Mouse (Mus musculus): ENCODE measurements at regions not wholly inside any gene's neighbourhood (a gene's known extent, or its start where the extent isn't known, plus 50 kb on each side); places are given as distances from the start of the nearest gene placed in this dataset.
"Not testable (repeated sequence)": the region's sequence is repeated elsewhere in the genome, so short reads cannot be mapped to it uniquely, and the experiment has no call there.

DNA sequence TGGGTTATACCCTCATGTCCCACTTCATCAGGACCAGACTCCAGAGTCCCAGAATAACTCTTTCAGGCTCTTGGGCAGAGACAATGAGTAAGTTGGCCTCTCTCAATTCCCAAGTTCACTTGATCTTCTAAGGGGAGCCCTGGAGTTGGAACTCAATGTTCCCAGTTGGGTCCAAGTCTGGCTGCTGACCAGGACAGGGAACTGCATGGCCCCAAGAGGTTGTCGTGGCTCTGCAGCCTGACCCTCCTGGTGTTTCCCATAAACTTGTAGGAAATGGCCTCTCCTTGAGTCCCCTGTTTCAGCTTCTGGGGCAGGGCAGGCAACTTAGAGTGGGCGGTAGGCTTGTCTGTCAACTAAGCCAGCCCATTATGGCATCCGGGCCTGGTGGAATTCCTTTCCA, 286.2 kb downstream of the Cyp26b1 start:
- ATAC-seq (replicated peaks; ENCODE audit: low FRiP score, low read depth): no peak
- H3K4me2 ChIP-seq (ENCODE audit: low read length): no peak overlapping the region
- H3K9ac ChIP-seq (ENCODE audit: low read depth, low read length): no peak overlapping the region
- no peaks in the 10 kb centered on the region; the same call in 1 of the 2 replicates for H3K4me1 ChIP-seq (replicated peaks; ENCODE audit: insufficient read depth, low read length)
- H3K36me3 ChIP-seq (ENCODE audit: insufficient read depth, low read length): no peaks in the 10 kb centered on the region
- no peak for TF ChIP-seq CTCF (IDR thresholded peaks at IDR 0.05; ENCODE audit: low read depth)
- no peak overlapping the region for H3K27ac ChIP-seq
- no peak for DNase-seq (ENCODE audit: low spot score)
- WGBS: 84% methylated on average over 3 of the region's 3 CpGs
- H3K27me3 ChIP-seq (ENCODE audit: insufficient read depth, low read length): no peaks in the 10 kb centered on the region
- H3K4me3 ChIP-seq (replicated peaks; ENCODE audit: low read depth, low read length): no peak overlapping the region
- H3K9me3 ChIP-seq (replicated peaks; ENCODE audit: low read length): no peaks in the 10 kb centered on the region

DNA sequence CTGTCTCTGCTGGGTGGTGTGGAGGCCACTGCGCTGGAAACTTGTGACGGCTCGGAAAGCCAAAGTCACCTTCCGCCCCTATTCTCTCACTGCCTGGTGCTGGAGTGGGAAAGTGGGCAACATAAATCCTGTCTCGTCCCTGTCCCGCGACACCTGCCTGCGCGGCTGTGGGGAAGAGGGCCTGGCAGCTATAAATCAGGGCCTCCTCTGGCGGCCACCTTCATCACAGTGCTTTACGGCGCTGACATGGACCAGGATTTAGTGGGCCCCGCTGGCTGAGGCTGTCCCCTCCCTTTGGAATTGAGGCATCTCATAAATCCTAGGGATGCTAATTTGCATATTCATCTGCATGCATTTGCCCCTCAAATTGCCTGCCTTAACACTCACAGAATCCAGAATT, 287.1 kb downstream of the Cyp26b1 start:
- no peaks in the 10 kb centered on the region for H3K27me3 ChIP-seq (ENCODE audit: insufficient read depth, low read length)
- TF ChIP-seq CTCF (IDR thresholded peaks at IDR 0.05; ENCODE audit: low read depth): no peak
- no peak overlapping the region for H3K27ac ChIP-seq
- no peak for ATAC-seq (replicated peaks; ENCODE audit: low FRiP score, low read depth)
- H3K4me2 ChIP-seq (ENCODE audit: low read length): no peak overlapping the region
- H3K9me3 ChIP-seq (replicated peaks; ENCODE audit: low read length): no peaks in the 10 kb centered on the region
- H3K9ac ChIP-seq (ENCODE audit: low read depth, low read length): no peak overlapping the region
- WGBS: 28% methylated on average over 13 of the region's 13 CpGs
- no peak overlapping the region for H3K4me3 ChIP-seq (replicated peaks; ENCODE audit: low read depth, low read length)
- DNase-seq (ENCODE audit: low spot score): no peak
- no peaks in the 10 kb centered on the region for H3K36me3 ChIP-seq (ENCODE audit: insufficient read depth, low read length)
- H3K4me1 ChIP-seq (replicated peaks; ENCODE audit: insufficient read depth, low read length): no peaks in the 10 kb centered on the region; the same call in 1 of the 2 replicates

DNA sequence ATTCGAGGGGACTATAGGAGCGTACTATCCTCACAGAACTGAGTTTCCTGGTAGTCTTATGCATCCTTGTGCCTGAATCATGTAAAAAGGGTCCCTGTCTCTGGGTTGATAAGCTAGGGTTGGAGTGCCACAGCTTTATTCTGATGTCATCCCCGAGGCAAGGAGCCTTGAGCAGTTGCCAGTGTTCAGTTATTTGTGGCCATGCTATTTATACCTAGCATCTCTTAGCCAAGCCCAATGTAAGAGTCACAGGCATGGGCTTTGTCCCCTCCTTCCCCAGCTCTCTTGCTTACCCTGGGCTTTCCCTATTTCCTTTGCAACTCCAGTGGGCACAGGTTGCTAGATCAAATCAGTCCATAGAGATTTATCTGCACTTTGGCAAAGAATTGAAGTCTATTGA, 288.6 kb downstream of the Cyp26b1 start:
- DNase-seq (ENCODE audit: low spot score) (no peak), ATAC-seq (replicated peaks; ENCODE audit: low FRiP score, low read depth) (no peak)
- Histone ChIP-seq H3K27me3 (ENCODE audit: insufficient read depth, low read length) (no peaks in the 10 kb centered on the region), H3K27ac (no peak overlapping the region), H3K4me3 (replicated peaks; ENCODE audit: low read depth, low read length) (no peak overlapping the region), H3K4me1 (replicated peaks; ENCODE audit: insufficient read depth, low read length) (no peaks in the 10 kb centered on the region), H3K4me2 (ENCODE audit: low read length) (no peak overlapping the region), H3K9ac (ENCODE audit: low read depth, low read length) (no peak overlapping the region), H3K9me3 (replicated peaks; ENCODE audit: low read length) (no peaks in the 10 kb centered on the region), H3K36me3 (ENCODE audit: insufficient read depth, low read length) (no peaks in the 10 kb centered on the region)
- WGBS: 87% methylated on average over 3 of the region's 3 CpGs
- TF ChIP-seq CTCF (IDR thresholded peaks at IDR 0.05; ENCODE audit: low read depth): no peak

GRCm38 (mm10) chr6:84302916-84303315, 290.8 kb downstream of the Cyp26b1 start:
- H3K27me3 ChIP-seq (ENCODE audit: insufficient read depth, low read length); H3K27ac ChIP-seq; H3K4me1 ChIP-seq (replicated peaks; ENCODE audit: insufficient read depth, low read length); H3K36me3 ChIP-seq (ENCODE audit: insufficient read depth, low read length); H3K4me2 ChIP-seq (ENCODE audit: low read length); ATAC-seq (replicated peaks; ENCODE audit: low FRiP score, low read depth); H3K4me3 ChIP-seq (replicated peaks; ENCODE audit: low read depth, low read length); DNase-seq (ENCODE audit: low spot score); H3K9me3 ChIP-seq (replicated peaks; ENCODE audit: low read length); H3K9ac ChIP-seq (ENCODE audit: low read depth, low read length): not testable (repeated sequence)
- 87% methylated on average over 3 of the region's 3 CpGs for whole genome bisulfite sequencing

DNA sequence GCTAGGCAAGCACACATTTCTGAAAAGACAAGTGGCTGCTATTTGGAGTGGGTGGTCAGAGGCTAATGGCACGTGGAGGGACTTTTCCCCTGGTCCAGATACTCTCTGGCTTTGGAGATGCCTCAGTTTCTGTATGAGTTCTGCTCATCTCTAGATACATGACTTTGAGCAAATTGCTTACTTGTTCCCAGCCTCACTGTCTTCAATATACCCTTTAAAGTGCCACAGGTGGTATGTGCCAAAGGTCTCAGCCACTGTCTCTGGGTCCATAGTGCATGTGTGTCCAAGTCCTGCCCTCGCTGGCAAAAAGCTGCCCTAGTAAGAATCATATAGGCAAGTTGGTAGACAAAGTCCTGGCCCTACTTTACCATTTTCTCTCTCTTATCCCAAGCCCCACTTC, 291.5 kb downstream of the Dysf start:
- Histone ChIP-seq H3K27ac (no peak overlapping the region), H3K4me1 (replicated peaks; ENCODE audit: insufficient read depth, low read length) (no peaks in the 10 kb centered on the region), H3K4me2 (ENCODE audit: low read length) (no peak overlapping the region), H3K36me3 (ENCODE audit: insufficient read depth, low read length) (no peaks in the 10 kb centered on the region), H3K9me3 (replicated peaks; ENCODE audit: low read length) (no peaks in the 10 kb centered on the region), H3K4me3 (replicated peaks; ENCODE audit: low read depth, low read length) (no peak overlapping the region), H3K9ac (ENCODE audit: low read depth, low read length) (no peak overlapping the region), H3K27me3 (ENCODE audit: insufficient read depth, low read length) (no peaks in the 10 kb centered on the region)
- DNase-seq (ENCODE audit: low spot score) (no peak), ATAC-seq (replicated peaks; ENCODE audit: low FRiP score, low read depth) (no peak)
- no peak for TF ChIP-seq CTCF (IDR thresholded peaks at IDR 0.05; ENCODE audit: low read depth)
- WGBS: 86% methylated on average over 2 of the region's 2 CpGs

DNA sequence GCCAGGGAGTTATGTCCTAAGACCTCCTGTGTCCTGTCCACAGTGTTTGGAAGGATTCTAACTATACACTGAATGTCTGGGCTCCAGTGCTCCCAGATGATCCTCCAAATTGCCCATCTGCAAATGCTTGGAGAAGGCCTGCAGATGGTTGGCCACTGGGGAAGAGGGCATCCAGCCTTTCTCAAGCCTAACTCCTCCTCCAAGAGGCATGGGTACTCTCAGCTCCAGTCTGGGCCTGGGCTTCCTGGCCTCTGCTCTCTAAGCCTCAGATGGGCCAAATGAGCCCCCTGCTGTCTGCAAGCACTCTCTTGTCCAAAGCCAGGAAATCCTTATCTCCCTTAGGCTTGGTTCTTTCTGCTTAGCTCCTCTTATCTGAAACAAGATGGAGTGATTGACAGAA, 290.8 kb downstream of the Dysf start:
- no peak overlapping the region for H3K4me2 ChIP-seq (ENCODE audit: low read length)
- no peaks in the 10 kb centered on the region for H3K4me1 ChIP-seq (replicated peaks; ENCODE audit: insufficient read depth, low read length)
- no peak for ATAC-seq (replicated peaks; ENCODE audit: low FRiP score, low read depth)
- H3K27me3 ChIP-seq (ENCODE audit: insufficient read depth, low read length): no peaks in the 10 kb centered on the region
- no peaks in the 10 kb centered on the region for H3K9me3 ChIP-seq (replicated peaks; ENCODE audit: low read length)
- no peak; the same call in 1 of the 2 replicates for TF ChIP-seq CTCF (IDR thresholded peaks at IDR 0.05; ENCODE audit: low read depth)
- no peak overlapping the region for H3K27ac ChIP-seq
- H3K9ac ChIP-seq (ENCODE audit: low read depth, low read length): no peak overlapping the region
- no peak for DNase-seq (ENCODE audit: low spot score)
- H3K36me3 ChIP-seq (ENCODE audit: insufficient read depth, low read length): no peaks in the 10 kb centered on the region
- no peak overlapping the region for H3K4me3 ChIP-seq (replicated peaks; ENCODE audit: low read depth, low read length)

DNA sequence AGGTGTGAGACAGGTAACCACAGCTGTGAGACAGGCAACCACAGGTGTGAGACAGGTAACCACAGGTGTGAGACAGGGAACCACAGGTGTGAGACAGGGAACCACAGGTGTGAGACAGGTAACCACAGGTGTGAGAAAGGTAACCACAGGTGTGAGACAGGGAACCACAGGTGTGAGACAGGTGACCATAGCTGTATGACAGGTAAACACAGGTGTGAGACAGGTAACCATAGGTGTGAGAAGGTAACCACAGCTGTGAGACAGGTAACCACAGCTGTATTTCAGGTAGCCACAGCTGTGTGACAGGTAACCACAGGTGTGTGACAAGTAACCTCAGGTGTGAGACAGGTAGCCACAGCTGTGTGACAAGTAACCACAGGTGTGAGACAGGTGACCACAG, 265.5 kb downstream of the Dysf start:
- H3K27ac ChIP-seq; H3K9me3 ChIP-seq (replicated peaks; ENCODE audit: low read length); H3K4me2 ChIP-seq (ENCODE audit: low read length); H3K27me3 ChIP-seq (ENCODE audit: insufficient read depth, low read length); H3K36me3 ChIP-seq (ENCODE audit: insufficient read depth, low read length); DNase-seq (ENCODE audit: low spot score); H3K4me3 ChIP-seq (replicated peaks; ENCODE audit: low read depth, low read length); H3K9ac ChIP-seq (ENCODE audit: low read depth, low read length); H3K4me1 ChIP-seq (replicated peaks; ENCODE audit: insufficient read depth, low read length); ATAC-seq (replicated peaks; ENCODE audit: low FRiP score, low read depth): not testable (repeated sequence)

All from kidney, postnatal 0 days (tissue).